Mouse (Mus musculus) neutrophil, adult 5-6 weeks (primary cell): ENCODE results near the gene Ppib. TPM values are rescaled to one million over a fixed set of nuclear protein-coding genes. Genes with fewer than 3 reads are reported as not detected.

Experiments
- ATAC-seq: fragments of 151-379, 151-347 bp; 2 replicates; pipeline ENCODE4 v1.8.0; 2017; ENCODE audit warnings: mild to moderate bottlenecking, moderate TSS enrichment; ENCODE audit not compliant: insufficient number of reproducible peaks, poor library complexity, low FRiP score, severe bottlenecking; ENCODE audit errors: extremely low read depth
- total RNA-seq: library from RNA; stranded (forward); fragments of 200-1000 nt; gene quantifications from 2 replicates; pipeline ENCODE4 v1.2.3, GENCODE M21; 2017

The Ppib gene
- total RNA-seq, 1 experiment from 2014 or later = 260 TPM

DNA sequence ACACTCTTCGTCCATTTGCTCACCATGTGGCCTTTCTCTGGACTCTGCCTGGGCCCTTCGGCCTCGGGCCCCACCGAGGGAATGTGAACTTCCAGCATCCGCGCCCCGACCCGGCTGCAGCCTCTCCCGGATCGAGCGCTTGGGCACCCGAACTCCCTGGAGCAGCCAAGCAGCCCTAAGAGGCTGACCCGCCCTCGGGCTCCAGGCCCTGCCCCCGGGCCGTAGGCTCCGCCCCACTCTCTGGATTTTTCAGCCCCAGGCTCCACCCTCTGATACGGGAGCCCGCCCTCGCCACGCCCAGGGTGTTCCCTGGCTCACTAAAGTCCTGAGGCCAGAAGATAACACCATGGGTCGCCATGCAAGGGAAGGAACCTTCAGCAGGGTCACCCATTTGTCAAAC, 9.6 kb downstream of the Ppib start, which contains the start of gene Snx22:
TSS of gene Snx22 (minus strand) at position 137 of the 400 bp plus-strand sequence.
- ATAC-seq = peak; percentile 48; the same call in 1 of the 2 replicates

DNA sequence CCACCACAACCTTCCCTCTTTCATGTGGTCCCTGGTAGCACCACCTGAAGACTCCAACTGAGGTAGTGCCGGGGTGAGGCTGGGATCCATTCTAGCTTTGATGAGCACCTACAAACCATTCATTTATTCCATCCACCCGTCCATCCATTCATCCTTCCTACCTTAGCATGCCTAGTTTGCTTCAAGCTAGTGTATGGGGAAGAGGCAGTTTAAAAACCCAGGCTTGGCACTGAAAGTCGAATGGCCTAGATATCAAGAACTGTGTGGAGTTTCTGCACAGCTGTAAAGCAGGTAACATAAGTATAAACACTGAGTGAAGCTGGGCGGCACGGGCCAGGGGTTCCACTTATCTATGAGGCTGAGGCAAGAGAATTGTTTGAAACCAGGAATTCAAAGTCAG, 10.1 kb downstream of the Ppib start:
- no peak for ATAC-seq

DNA sequence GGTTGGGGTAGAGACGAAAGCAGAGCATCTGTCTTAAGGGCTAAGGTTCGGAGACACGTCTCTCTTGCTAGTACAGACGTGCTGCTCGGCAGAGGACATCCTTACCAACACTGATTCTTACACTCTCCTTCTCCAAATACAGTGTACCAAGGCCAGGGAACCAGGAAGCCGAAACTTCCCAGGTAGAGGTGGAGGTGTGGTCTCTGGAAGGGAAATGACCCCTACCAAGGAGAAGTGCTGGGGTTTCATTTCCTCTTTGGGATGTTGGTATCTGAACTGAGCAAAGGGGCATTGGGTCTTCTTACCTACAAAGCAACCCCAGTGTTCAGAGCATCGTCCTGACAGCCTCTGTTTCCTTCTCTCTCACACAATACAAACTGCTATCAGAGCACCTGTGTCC, 12.7 kb downstream of the Ppib start:
- no peak for ATAC-seq

DNA sequence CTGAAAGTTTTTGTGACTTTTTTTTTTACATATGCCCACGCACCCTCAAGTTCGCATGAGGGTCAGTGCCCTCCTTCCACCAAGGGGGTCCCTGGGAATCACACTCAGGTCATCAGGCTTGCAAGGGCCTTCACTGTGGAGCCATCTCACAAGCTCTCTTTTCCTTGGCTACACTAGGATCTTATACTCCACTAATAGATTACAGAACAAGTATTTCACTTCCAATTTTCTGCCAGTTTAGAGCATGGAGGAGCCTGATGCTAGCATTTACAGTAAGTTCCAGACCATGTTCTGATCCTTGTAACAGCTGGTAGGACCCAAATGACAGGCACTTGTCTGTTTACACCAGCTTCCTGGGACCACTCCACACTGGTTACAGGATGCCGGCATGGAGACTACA, 18.1 kb downstream of the Ppib start:
- no peak for ATAC-seq

DNA sequence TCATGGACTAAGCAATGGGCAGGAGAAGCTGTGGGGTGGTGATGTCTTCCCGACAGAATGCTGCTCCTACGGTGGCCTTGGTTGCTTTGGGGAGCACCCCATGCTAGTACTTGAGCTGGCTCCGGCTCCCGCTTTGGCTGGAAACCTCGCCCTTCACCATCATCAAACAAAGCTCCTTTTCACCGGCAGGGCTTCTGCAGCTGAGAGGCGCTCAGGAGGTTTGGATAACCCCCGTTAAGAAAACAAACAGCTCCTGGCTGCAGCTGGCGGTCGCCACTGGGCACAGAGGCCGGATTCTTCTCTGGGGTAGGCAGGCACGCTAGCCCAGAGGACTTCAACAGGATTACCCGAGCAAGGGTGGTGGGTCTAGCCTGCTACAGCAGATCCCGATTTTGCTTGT, 18.5 kb downstream of the Ppib start:
- no peak for ATAC-seq

DNA sequence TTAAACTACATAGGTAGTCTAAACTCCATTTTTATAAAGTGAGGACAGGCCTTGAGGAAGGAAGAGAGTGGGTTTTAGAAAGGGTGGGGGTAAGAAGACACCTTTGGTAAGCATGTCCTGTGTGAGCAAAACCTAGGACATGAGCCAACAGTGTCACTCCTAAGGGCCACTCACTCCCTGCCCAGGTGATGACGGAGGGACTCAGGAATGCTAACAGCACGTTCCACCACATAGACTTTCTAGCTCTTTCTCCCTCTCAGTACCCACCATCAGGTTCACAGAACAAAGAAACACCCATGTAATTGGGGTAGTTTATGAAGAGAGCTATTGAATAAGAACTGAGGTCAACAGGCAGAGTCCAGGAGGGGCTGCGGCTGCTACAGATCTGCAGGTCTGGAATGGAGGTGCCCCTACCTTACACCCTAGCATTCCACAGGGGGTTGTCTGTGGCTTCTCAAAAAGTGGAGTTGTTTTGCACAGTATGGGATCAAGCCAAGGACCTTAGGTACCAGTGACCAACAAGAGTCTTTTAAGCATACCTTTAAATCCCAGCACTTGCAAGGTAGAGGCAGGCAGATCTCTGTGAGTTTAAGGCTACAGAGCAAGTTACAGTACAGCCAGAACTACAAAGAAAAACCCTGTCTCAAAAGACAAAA, 20.9 kb downstream of the Ppib start:
- no peak for ATAC-seq

DNA sequence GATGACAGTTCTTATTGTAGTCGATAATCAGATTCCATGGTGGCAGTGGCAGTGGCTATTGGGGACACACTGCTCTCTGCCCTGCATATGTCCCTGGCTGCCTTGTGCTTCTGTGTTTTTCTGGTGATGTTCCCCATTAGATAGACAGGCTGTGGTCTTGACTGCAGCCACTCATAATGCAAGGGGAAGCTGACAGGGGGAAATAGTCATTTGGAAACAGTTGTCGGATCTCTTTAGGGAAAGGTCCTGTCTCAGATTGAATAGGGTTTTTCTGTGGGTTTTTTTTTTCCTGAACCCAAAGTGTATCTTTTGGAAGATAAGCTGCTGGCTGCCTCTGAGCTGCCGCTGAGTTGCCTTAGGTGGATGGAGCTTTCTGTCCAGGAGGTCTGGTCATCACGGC, 22.0 kb downstream of the Ppib start:
- ATAC-seq = no peak

DNA sequence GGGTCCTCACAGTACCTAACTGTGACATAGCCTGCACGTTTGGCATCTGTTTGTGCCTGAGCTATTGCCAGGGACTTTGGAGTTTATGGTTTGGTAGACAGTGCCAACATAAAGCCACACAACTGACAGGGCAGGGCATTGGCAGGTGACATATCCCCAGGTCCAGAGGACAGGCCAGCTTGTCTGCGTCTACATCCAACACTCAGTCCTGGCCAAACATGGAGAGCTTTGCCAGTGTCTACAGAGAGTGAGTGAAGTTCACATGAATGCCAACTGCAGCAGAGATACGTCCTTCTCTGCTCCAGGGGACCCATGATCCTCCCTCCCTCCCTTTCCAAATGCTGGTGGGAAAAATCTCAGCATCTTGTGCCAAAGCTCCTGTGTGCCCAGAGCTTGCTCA, 24.1 kb downstream of the Ppib start:
- ATAC-seq = no peak

DNA sequence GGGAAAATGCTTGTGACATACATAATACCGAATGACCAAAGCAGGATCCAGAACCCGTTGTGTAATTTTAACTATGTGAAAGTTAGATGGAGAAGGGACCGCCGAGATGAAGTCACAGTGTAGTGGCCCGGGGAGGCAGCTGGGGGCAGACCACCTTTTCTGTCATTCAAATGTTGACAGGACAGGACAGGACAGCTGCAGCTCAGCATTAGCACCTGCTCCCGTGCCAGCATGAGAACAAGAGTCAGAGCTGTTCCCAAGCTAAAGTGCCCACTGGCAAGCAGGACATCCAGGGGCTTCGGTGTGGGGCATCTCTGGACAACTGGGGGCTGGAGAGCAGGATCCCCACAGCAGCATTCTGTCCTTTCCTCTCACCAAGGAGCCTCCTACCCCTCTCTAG, 27.0 kb downstream of the Ppib start:
- ATAC-seq = no peak

DNA sequence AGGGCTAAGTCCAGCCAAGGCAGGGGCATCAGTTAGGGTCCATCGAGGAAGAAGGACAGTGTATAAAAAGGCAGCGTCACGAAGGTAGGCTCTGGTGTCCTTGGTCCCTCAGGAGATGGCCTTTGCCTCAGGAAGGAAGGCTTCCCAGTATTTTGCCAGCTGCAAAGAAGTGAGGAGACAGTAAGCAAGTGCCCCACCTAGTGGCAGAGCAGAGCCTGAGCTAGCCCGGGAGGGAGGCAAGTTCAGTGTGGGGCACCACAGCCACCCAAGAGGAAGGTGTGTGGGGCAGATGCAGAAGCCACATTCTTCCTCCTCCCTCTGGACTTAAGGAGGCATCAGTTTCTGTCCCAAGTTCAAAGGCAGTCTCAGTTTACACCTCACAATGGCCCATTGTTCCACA, 28.4 kb downstream of the Ppib start:
- ATAC-seq = no peak

DNA sequence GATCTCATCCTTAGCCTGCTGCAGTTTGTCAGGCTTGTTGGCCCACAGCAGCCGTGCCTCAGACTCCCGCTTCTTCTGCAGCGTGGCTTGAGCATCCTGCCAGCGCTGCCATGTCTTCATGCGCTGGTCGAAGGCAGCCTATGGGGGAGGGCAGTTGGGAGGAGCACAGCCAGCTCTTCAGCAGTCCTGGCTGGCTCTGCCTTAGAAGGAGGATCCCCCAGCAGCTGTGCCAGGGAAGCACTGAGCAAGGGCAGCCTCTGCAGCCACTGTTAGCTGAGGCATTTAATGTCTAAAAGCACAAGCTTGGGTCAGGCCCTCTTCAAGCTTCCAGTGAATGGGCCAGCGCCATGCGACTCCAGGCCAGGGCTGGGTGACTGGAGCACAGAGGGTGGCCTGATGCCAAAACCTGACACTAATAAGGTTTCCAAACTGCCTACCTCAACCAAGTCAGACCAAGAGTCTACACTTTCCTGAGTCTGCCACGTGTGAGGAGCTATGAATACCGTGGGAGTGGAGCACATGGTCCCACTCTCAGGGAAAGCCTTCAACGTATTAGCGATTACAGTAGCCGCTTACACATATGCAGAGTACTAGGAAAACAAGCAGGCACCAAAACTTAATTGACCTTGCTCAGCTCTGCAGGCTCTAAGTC, 30.7 kb downstream of the Ppib start:
- no peak for ATAC-seq

DNA sequence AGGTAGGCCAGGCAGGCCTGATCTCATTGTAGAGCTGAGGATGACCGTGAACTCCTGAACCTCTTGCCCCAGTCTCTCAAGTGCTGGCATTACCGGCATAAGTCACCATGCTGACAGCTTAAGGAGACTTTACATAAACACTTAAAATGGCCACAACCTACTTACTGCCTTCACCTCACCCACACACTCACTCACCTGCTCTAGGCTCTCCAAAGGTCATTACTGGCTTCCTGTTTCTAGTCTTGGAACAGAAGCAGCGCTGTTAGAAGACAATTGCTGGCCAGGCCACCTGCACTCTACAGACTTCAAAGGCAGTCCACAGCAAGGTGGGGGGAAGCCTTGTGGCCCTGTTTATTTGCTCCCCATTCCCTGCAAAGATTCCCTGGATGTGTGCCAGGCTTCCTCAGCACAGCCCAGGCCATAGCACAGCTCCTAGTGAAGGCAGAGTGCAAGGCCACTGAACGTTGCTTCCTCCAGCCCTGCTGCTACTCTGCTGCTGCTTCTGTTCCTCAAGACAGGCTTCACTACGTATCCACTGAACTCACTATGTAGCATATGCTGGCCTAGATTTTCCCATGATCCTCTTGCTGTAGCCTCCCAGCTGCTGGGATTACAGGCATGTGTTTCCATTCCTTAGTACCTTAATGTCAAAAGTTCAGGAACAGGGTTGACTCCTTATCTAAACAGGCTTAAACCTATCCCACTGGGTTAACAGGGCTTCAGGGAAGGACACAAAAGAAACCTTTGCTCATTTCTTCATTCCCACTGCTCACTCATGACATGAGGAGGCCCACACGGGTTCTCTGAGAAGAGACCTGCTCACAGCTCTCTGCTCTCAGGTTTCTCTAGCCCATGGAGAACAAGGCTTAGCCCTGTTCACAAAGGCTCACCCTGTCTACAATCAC, 31.6 kb downstream of the Ppib start:
- no peak for ATAC-seq

DNA sequence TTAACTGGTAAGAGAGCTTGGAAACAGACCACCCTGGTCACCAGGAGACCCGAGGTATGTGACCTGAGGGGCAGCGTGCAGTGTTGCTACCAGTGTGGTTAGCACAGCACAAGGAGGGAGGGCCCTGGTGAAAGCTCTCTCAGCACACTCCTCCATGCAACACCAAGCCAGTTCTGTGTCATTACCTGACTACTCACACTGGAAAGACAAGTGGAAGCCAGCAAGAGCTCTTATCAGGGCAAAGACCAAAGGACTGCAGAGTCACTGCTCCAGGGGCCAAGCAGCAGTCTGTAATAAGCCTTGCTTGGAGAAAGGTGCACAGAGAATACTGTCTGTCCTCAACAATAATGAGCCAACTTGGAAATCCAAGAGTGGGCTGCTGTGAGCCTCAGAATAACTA, 32.6 kb downstream of the Ppib start:
- ATAC-seq = no peak

DNA sequence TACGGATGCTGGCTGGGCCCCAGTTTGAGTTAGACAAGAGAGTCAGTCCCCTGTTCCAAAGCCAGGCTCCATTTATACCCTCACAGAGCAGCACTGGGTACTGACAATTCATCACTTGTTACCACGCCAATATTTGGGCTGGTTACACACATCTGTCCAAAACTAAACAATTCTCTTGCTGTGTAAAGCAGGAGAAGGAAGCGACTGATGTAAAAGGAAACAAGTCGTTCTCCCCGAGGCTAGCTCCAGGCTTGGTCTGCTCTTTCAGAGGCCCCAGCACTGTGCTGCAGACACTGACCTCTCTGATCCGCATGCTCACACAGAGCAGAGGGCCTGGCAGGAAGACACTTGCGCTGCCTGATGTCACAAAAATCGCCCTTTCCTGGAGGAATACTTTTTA, 41.6 kb downstream of the Ppib start:
- ATAC-seq = no peak

DNA sequence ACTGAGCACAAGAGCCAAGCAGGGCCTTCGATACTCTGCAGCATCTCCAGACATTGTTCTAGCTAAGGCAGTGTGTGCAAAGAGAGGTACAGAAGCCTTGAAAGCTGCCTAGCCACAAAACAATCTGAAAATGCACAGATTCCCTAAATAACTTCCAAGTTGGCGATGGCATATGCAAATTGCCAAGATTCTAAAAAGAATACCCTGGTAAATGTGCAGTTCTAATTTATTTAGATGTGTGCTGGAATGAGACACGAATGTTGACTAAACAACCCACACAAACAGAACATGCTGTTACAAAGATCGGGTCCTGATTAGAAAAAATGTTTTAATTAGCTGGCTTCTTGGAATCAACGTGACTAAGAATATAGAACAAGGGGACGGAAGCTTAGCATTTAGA, 42.6 kb downstream of the Ppib start:
- ATAC-seq = no peak

DNA sequence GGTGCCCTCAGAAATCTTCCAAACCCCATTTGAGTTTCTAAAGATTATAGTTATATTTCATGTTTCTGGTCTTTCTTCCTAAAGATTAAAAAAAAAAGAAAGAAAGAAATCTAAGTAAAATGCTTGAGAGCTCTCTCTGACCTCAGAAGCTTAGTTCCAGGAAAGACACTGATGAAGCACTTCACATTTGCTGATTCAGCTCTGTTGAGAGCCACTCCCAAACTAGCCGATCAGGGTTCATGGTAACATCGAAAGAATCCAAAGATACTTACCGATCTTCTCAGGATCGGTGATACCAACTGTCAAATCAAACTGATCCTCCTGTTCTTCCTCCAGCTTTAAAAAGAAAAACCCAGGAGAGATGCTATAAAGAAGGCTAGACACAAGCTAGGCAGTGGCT, 44.6 kb downstream of the Ppib start:
- no peak for ATAC-seq

DNA sequence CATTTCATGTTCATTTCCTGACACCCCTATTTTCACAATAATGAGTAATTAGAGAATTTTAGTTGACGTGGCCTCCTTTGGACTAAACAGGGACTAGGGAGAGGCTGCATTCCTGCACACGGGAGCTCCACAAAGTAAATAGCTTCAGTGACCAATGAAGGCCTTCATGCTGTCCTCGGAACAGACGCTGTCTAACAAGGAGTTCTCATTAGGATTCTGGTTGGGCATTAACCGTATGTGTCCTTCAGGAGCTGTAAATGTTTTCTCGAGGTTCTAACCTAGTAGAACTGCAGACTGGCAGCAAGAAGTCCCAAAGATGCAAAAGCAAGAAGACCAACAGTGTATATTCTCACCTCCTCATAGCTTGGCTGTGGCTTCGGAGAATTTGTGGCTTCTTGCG, 45.1 kb downstream of the Ppib start:
- ATAC-seq = no peak

DNA sequence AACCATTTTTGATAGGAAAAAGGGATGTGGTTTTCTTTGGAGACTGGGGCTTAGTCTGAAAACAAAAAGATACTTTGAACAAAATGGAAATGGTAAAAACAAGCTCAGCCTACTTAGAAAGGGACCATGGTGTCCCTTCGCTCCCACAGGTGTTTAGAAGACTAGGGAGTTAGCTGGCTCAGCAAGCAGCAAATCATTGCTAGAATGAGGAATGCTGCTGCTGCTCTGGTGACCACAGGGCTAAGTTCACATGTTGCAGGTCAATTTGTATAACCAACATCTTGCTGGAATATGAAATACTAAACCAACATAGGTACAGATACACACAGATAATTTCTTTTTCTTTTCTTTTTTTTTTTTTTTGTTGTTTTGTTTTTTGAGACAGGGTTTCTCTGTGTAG, 49.6 kb downstream of the Ppib start:
- ATAC-seq = no peak

DNA sequence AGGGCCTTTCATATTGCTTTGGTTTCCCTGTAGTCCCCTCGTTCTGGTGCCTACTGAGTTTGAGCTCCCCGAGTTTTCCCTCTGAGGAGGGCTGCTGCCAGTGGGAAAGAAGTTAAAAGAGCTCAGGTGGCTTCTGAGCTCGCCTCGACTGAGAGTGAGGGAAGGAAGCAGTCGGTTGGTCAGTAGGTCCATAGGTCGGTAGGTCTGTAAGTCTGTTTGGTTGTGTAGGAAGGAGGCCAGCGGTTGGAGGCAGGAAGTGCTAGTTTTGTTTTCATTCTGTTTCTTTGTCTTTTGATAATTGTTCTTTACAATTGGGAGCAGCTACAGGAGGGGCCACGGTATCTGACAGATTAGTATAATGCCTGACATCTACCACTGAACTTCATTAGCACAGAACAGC, 50.1 kb downstream of the Ppib start:
- ATAC-seq = no peak
